Mouse (Mus musculus): ENCODE measurements around the gene Nrxn3. TPM values are rescaled to one million over a fixed set of nuclear protein-coding genes. Genes with fewer than 3 reads are reported as not detected.

Nrxn3 gene
- polyA plus RNA-seq, 1 experiment: 0.09 TPM

DNA sequence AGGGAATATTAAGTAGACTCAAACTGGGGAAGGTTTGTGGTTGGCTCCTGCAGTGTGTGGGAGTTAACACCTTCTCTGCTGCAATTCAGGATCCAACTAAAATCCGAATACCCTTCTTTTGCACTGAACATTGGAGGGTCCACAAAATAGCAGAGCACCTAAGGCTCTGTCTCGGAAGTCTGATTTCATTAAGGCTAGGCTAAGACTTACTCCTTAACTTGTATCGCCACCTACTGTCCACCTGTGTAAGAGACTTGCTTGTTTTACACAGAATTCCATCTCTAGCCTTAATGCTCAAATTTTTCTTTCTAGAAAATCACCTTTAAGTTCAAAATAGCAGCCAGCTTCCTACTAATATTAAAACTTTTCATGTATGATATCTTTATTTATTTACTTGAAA lies 660.6 kb downstream of the Nrxn3 start:
- Histone ChIP-seq H3K36me3 (replicated peaks; ENCODE audit: low read length) (no peaks in the 10 kb centered on the region), H3K27me3 (replicated peaks) (no peaks in the 10 kb centered on the region), H3K4me3 (replicated peaks) (no peak overlapping the region), H3K4me1 (no peaks in the 10 kb centered on the region), H3K9me3 (no peaks in the 10 kb centered on the region)
- no peak for TF ChIP-seq GATA1 (IDR thresholded peaks at IDR 0.05; ENCODE audit: borderline replicate concordance, low read length)
- no peak for TF ChIP-seq FLI1 (IDR thresholded peaks at IDR 0.05; ENCODE audit: low read length)

DNA sequence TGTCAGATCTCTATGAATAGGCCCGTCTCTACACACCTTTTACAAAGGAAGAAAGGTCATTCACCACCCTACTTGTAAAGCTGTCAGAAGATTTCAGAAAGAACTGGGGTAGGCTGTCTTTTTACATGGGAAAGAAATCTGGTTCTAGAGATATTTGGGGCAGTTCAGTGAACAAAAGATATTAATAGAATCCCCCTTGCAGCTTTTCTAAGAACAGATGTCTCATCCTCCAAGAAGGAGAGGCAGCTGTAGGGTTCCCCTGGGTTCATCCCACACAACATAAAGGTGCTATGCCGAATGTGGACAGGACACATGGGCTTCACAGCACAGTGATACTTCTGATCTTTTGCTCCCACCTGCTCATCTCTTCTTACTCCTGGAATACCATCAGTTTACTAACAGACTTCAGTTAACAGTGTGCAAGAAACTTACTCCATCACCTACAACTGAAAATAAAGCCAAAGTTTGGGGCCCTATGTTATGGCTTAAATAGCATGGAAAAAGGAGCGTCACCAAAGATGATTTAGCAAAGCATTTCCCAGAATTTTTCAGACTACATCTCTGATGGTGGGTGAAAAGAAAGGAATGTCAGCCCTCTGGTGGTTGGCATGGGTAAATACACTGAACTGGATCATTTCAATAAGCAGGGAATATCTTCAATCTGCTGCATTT lies 672.6 kb downstream of the Nrxn3 start:
- TF ChIP-seq FLI1 (IDR thresholded peaks at IDR 0.05; ENCODE audit: low read length) (no peak), GATA1 (IDR thresholded peaks at IDR 0.05; ENCODE audit: borderline replicate concordance, low read length) (no peak)
- H3K36me3 ChIP-seq (replicated peaks; ENCODE audit: low read length): no peaks in the 10 kb centered on the region
- H3K27me3 ChIP-seq (replicated peaks): no peaks in the 10 kb centered on the region
- no peak overlapping the region for H3K4me3 ChIP-seq (replicated peaks)
- H3K9me3 ChIP-seq: no peaks in the 10 kb centered on the region
- no peaks in the 10 kb centered on the region for H3K4me1 ChIP-seq

DNA sequence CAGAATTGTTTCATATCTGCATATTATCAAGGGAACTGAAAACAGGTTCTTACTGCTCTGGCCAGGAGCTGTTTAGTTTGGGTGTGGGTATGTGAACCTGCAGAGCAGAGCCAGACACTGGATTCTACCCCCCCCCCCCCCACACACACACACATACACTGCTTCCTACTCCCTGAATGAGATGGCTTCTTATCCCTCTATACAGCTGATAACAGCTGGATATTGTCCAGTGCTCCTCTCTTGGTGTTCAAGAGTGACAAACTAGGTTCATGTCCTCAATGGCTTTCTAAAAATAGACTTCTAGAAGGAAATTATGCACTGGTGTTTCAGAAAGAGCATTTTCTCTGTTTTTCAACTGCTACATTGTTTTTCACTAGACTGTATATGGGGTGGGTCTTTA lies 713.8 kb downstream of the Nrxn3 start:
- no peaks in the 10 kb centered on the region for H3K9me3 ChIP-seq
- TF ChIP-seq GATA1 (IDR thresholded peaks at IDR 0.05; ENCODE audit: borderline replicate concordance, low read length) (no peak), FLI1 (IDR thresholded peaks at IDR 0.05; ENCODE audit: low read length) (no peak)
- H3K4me3 ChIP-seq (replicated peaks): no peak overlapping the region
- H3K4me1 ChIP-seq: no peaks in the 10 kb centered on the region; the same call in 1 of the 2 replicates
- no peaks in the 10 kb centered on the region for H3K27me3 ChIP-seq (replicated peaks)
- no peaks in the 10 kb centered on the region for H3K36me3 ChIP-seq (replicated peaks; ENCODE audit: low read length)

DNA sequence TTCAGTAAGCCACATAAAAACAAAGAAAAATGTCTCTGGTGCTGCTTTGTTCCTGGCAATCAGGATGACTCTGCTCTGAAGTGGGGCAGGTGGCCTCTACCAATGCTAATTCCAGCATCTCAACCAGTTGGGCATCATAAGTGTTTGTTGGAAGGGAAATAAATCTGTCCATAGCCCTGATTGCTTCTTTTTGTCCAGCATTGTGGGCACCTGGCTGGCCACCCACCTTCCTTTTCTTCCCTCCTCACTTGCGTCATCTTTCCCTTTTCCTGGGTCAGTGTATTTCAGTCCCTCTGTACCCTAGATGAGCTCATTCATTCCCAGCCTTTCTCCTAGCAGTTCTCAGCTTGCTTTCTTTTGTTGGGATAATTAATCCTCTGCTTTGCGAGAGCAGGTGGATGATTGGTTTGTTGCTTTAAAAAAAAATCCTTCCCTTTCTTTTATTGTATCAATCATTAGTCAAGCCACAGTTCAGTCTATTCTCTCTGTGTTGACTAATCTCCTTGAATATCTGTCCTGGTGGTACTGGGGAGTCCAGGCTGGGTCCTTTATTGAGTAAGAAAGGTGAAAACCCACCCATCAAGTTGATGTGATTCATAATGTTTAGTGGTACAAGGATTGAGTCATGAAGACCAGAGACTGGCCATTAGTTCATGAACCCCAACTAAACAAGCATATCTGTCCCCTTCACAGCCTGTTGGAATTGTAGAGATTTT lies 719.8 kb downstream of the Nrxn3 start:
- Histone ChIP-seq H3K9me3 (no peaks in the 10 kb centered on the region), H3K4me3 (replicated peaks) (no peak overlapping the region), H3K36me3 (replicated peaks; ENCODE audit: low read length) (no peaks in the 10 kb centered on the region), H3K4me1 (no peaks in the 10 kb centered on the region; the same call in 1 of the 2 replicates), H3K27me3 (replicated peaks) (no peaks in the 10 kb centered on the region)
- TF ChIP-seq FLI1 (IDR thresholded peaks at IDR 0.05; ENCODE audit: low read length) (no peak), GATA1 (IDR thresholded peaks at IDR 0.05; ENCODE audit: borderline replicate concordance, low read length) (no peak)

DNA sequence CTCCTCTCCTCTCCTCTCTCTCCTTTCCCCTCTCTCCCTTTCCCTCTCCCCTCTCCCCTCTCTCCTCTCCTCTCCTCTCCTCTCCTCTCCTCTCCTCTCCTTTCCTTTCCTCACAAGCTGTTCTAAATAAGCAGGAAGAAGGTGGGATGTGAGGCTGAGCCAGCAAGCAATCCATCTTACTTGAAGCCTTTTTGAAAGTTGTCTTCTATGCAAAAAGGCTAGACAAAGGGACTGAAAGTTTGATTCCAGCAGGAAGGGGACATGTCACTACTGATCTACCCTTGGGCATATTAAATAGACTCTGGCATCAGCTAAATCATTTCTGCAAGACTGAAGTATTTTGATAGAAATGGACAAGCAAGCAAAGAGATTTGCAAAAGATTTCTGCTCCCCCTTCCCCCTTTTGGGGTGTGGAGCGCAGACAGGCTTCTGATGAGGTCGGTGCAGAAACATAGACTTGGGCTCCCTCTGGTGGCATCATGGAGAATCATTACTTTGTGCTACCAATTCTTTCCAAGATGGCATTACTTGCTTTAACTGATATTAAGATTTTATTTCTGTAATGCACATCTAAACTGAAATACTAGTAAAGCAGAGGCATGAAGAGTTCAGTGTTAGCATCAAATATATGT lies 728.1 kb downstream of the Nrxn3 start:
- Histone ChIP-seq H3K9me3 (no peaks in the 10 kb centered on the region), H3K4me1 (no peaks in the 10 kb centered on the region), H3K4me3 (replicated peaks) (no peak overlapping the region), H3K27me3 (replicated peaks) (no peaks in the 10 kb centered on the region), H3K36me3 (replicated peaks; ENCODE audit: low read length) (no peaks in the 10 kb centered on the region)
- TF ChIP-seq GATA1 (IDR thresholded peaks at IDR 0.05; ENCODE audit: borderline replicate concordance, low read length) (no peak), FLI1 (IDR thresholded peaks at IDR 0.05; ENCODE audit: low read length) (no peak)

DNA sequence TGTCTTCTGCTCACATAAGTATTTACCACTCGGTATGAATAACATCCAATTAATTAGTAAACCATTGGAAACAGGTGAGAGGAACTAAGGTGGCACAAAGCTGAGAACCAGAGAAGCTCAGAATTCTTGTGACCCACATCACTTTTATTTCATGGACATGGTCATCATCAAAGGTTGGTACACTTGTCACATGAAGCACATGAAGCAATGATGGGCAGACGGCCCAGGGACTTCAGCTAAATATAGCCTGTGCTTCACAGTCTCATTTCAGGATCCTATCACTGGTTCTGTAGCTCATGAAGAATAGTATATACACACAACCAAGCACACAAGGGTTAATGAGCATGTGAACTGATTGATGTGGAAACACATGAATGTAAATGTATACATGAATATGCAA lies 747.5 kb downstream of the Nrxn3 start:
- no peaks in the 10 kb centered on the region for H3K9me3 ChIP-seq
- no peak for TF ChIP-seq FLI1 (IDR thresholded peaks at IDR 0.05; ENCODE audit: low read length)
- no peak for TF ChIP-seq GATA1 (IDR thresholded peaks at IDR 0.05; ENCODE audit: borderline replicate concordance, low read length)
- H3K4me1 ChIP-seq: no peaks in the 10 kb centered on the region
- H3K36me3 ChIP-seq (replicated peaks; ENCODE audit: low read length): no peaks in the 10 kb centered on the region
- H3K27me3 ChIP-seq (replicated peaks): no peaks in the 10 kb centered on the region
- H3K4me3 ChIP-seq (replicated peaks): no peak overlapping the region

DNA sequence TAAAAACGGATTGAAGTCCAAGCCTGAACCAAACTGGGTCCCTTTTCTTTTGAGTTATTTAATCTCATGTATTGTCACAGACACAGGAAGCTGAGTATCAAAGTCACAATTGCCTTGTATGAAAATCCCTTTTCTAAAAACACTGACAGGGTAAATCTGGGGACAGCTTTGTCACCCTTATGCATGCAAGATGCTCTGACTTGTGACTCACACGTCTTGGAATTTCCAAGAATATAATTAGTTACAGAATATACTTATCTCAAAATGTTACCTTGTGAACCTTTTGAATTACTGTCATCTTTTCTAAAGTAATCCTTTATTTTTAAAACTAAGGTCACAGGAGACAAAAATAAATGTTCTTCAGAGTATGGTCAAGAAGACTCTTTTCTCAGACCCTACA lies 748.6 kb downstream of the Nrxn3 start:
- no peaks in the 10 kb centered on the region for H3K4me1 ChIP-seq
- H3K4me3 ChIP-seq (replicated peaks): no peak overlapping the region
- no peaks in the 10 kb centered on the region for H3K9me3 ChIP-seq
- H3K36me3 ChIP-seq (replicated peaks; ENCODE audit: low read length): no peaks in the 10 kb centered on the region
- no peak for TF ChIP-seq FLI1 (IDR thresholded peaks at IDR 0.05; ENCODE audit: low read length)
- TF ChIP-seq GATA1 (IDR thresholded peaks at IDR 0.05; ENCODE audit: borderline replicate concordance, low read length): no peak
- H3K27me3 ChIP-seq (replicated peaks): no peaks in the 10 kb centered on the region

DNA sequence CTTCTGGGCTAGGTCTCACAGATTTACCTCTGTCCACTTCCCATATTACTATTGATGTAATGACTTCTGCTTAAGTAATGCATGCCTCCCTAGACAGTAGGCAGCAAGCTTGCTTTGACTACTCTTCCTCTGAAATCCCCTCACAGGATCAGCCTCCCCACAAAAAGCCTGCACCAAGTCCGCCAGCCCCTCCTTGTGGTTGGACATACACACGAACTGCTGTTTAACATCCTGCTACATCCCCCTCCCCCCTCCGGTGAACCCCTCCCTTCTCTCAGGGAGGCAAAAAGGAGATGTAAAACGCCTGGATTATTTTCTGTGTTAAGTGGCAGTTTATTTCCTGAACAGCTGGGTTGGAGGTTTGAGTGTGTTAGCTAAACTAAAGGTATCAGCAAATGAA lies 749.2 kb downstream of the Nrxn3 start:
- H3K4me1 ChIP-seq: no peaks in the 10 kb centered on the region
- no peak for TF ChIP-seq FLI1 (IDR thresholded peaks at IDR 0.05; ENCODE audit: low read length)
- no peak for TF ChIP-seq GATA1 (IDR thresholded peaks at IDR 0.05; ENCODE audit: borderline replicate concordance, low read length)
- no peaks in the 10 kb centered on the region for H3K27me3 ChIP-seq (replicated peaks)
- no peak overlapping the region for H3K4me3 ChIP-seq (replicated peaks)
- H3K36me3 ChIP-seq (replicated peaks; ENCODE audit: low read length): no peaks in the 10 kb centered on the region
- no peaks in the 10 kb centered on the region for H3K9me3 ChIP-seq

DNA sequence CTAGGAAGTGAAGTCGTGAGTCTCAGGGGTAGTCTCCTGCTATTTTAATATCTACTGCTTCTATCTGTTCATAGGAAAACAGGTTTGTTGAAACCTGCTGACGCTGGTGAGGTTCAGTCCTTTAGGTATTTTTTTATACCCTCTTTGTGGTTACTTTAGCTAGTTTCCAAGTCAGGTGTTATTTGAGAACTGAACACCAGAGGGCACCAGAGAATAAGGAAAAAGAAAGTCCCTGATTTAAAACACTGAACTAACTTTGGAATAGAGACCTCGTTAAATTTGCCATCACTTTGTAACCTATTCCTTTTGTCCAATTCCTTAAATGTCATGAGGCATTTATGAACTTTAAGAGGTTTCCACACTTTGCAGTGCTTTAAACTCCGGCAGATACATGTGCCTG lies 756.4 kb downstream of the Nrxn3 start:
- H3K27me3 ChIP-seq (replicated peaks): no peaks in the 10 kb centered on the region
- H3K9me3 ChIP-seq: no peaks in the 10 kb centered on the region
- TF ChIP-seq FLI1 (IDR thresholded peaks at IDR 0.05; ENCODE audit: low read length): no peak
- no peaks in the 10 kb centered on the region for H3K36me3 ChIP-seq (replicated peaks; ENCODE audit: low read length)
- no peaks in the 10 kb centered on the region for H3K4me1 ChIP-seq
- H3K4me3 ChIP-seq (replicated peaks): no peak overlapping the region

DNA sequence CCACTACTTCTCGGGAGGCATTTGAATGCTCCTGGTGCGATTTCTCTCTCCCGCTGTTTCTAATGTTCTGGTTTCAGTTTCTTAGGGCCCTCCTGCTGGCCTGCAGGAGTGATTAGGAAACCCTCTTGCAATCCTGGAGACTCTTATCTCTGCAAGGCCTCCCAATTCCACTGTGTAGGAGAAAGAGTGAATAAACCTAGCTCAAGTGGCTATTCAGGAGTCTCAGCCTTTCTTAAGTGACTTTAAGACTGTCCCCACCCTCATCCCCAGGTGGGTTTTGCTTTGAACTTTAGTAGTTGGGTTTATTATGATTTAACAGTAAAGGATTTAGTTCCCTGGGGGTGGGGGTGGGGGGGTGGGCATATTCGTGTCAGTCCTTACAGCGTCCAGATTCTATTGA lies 759.5 kb downstream of the Nrxn3 start:
- Histone ChIP-seq H3K9me3 (no peaks in the 10 kb centered on the region), H3K27me3 (replicated peaks) (no peaks in the 10 kb centered on the region), H3K4me3 (replicated peaks) (no peak overlapping the region), H3K4me1 (no peaks in the 10 kb centered on the region), H3K36me3 (replicated peaks; ENCODE audit: low read length) (no peaks in the 10 kb centered on the region)
- no peak for TF ChIP-seq GATA1 (IDR thresholded peaks at IDR 0.05; ENCODE audit: borderline replicate concordance, low read length)
- TF ChIP-seq FLI1 (IDR thresholded peaks at IDR 0.05; ENCODE audit: low read length): no peak
